Mouse (Mus musculus): ENCODE results near the gene Napa. TPM values are rescaled to one million over a fixed set of nuclear protein-coding genes. Genes with fewer than 3 reads are reported as not detected.

Napa gene
- polyA plus RNA-seq, 1 experiment from 2014 or later: 196 TPM

DNA sequence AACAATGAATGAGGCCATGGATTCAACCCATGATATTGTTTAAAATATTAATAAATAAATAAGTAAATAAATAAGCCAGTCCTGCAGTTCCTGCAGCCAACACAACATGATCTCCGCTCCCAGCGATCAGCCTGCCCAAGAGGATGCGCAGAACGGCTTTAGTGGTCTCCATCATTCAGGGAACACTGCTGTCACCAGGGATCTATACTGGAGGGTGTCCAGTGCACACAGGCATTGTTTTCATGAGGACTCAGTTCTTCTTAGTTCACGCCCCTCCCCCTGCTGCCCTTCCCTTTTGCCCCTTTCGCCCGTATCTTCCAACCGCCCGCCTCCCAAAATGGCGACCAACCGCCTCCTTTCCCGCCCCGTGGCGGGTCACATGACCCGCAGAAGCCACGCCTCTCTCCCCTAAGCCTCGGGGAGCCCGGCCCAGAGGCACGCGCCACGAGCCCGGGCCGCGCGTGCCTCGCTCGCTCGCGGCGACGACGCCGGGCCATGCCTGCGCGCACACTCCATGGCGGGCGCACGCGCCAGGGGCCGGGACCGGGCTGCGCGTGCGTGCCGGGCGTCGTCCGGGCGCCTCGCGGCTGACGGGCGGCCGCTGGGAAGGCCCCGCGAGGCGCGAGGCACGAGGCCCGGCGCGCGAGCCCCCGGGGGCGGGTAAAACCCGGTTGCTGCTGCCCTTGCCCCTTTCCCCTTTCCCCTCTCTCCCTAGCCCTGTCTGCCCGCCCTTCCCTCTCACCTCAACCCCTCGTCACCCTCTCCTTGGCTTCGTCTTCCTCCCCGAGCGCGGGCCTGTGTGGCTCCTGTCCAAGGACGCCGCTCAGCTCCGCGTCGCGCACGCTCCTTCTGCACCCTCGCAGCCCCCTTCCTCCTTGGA is 36.8 kb upstream of the Napa start, which contains the start of gene Zfp541:
Gene Zfp541, plus strand, starts transcription at position 596 of the 880 bp plus-strand sequence.
- Histone ChIP-seq H3K27me3 (peaks cover 47% of the 10 kb centered on the region), H3K4me1 (replicated peaks) (no peaks in the 10 kb centered on the region), H3K4me2 (replicated peaks) (peak within 1 kb of the TSS; percentile 30; the same call in 1 of the 2 replicates), H3K27ac (no peak within 1 kb of the TSS), H3K9ac (replicated peaks) (no peak within 1 kb of the TSS), H3K4me3 (replicated peaks) (0 out of 2 replicates have a peak within 1 kb of the TSS, but pooled peaks have one; percentile 9), H3K36me3 (no peaks in the 10 kb centered on the region), H3K9me3 (no peaks in the 10 kb centered on the region; the same call in 1 of the 2 replicates)
- WGBS: 54% methylated on average over 76 of the region's 80 CpGs
- peak; percentile 69; the same call in 1 of the 2 replicates for ATAC-seq

DNA sequence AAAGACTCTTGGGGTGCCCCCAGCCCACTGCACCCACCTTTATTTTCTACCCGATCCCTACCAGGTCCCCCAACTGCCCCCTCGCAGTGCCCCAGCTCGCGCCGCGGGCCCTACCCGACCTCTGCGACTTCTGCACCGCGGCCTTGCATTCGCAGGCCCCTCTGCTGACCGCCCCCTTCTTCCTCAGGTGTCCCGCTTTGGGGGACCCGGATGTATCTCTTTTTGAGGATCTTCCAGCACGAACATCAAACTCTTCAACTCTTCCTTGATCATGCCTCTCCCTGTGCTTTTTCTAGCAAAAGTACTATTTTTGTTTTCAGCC is 36.2 kb upstream of the Napa start:
- WGBS: 79% methylated on average over 15 of the region's 15 CpGs
- H3K9ac ChIP-seq (replicated peaks): no peak overlapping the region
- H3K27me3 ChIP-seq: peaks cover 47% of the 10 kb centered on the region
- ATAC-seq: no peak
- H3K9me3 ChIP-seq: no peaks in the 10 kb centered on the region; the same call in 1 of the 2 replicates
- H3K4me2 ChIP-seq (replicated peaks): no peak overlapping the region
- H3K4me3 ChIP-seq (replicated peaks): no peak overlapping the region
- no peaks in the 10 kb centered on the region for H3K4me1 ChIP-seq (replicated peaks)
- H3K27ac ChIP-seq: no peak overlapping the region
- no peaks in the 10 kb centered on the region for H3K36me3 ChIP-seq

DNA sequence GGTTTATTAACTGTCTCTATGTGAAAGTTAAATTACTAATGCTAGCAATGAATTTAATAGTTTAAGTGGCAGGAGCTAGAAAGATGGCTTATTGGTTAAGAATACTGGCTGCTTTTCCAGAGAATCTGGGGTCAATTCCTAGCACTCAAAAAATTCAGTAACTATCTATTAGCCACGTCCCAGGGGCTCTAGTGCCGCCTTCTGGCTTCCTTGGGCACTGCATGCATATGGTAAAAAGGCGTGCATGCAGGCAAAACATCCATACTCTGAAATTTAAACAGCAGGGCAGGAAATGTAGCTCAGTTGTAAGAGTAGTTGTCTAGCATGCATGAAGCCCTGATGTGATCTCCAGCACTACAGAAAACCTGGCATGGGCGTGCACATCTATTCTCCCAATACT is 34.8 kb upstream of the Napa start:
- Histone ChIP-seq H3K4me1 (replicated peaks) (no peaks in the 10 kb centered on the region), H3K4me2 (replicated peaks) (no peak overlapping the region), H3K27me3 (peaks cover 41% of the 10 kb centered on the region), H3K9ac (replicated peaks) (no peak overlapping the region), H3K27ac (no peak overlapping the region), H3K9me3 (no peaks in the 10 kb centered on the region; the same call in 1 of the 2 replicates), H3K36me3 (no peaks in the 10 kb centered on the region), H3K4me3 (replicated peaks) (no peak overlapping the region)
- WGBS: 26% methylated on average over 4 of the region's 4 CpGs
- ATAC-seq: no peak

DNA sequence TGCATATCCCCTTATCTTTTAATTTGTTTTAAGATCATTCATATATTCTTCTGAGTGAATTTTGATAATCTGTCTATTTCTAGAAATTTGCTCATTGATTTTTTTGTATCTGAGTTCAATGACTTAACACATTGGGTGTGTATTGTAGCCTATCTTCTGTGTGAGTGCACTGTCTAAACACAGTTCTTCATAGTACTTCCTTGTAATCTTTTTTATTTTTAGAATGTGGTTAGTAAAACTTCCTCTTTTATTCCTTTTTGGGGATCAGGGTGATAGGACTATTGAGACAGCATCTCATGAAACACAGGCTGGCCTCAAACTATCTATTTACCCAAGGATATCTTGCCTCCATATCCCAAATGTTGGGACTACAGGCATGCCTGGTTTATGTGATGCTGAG is 27.4 kb upstream of the Napa start:
- H3K27ac ChIP-seq: no peak overlapping the region
- no peak overlapping the region for H3K4me3 ChIP-seq (replicated peaks)
- no peaks in the 10 kb centered on the region for H3K36me3 ChIP-seq
- 0 out of 2 replicates have a peak, but pooled peaks cover 3% of the 10 kb centered on the region for H3K27me3 ChIP-seq
- no peak overlapping the region for H3K9ac ChIP-seq (replicated peaks)
- H3K4me1 ChIP-seq (replicated peaks): no peaks in the 10 kb centered on the region
- no peaks in the 10 kb centered on the region for H3K9me3 ChIP-seq
- H3K4me2 ChIP-seq (replicated peaks): no peak overlapping the region
- ATAC-seq: no peak

DNA sequence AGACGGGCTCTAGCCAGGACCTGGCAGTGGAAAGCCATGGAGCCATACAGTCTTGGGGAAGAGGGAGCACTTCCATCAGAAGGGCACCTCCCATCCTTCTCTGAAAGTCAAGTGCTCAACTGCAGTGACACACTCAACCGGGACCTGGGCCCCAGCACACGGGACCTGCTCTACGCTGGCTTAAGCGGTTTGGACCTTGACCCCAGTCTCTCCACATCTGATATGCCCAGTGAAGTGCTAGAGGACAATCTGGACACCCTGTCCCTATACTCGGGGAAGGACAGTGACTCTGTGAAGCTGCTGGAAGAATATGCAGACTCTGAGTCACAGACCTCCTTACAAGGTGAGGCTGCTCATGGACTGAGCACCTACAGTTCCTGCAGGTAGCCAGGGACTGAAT is 26.4 kb upstream of the Napa start:
- 85% methylated on average over 6 of the region's 6 CpGs for WGBS
- H3K4me1 ChIP-seq (replicated peaks): no peaks in the 10 kb centered on the region
- no peak for ATAC-seq
- 0 out of 2 replicates have a peak, but pooled peaks cover 3% of the 10 kb centered on the region for H3K27me3 ChIP-seq
- no peak overlapping the region for H3K4me2 ChIP-seq (replicated peaks)
- H3K4me3 ChIP-seq (replicated peaks): no peak overlapping the region
- H3K36me3 ChIP-seq: no peaks in the 10 kb centered on the region
- H3K9ac ChIP-seq (replicated peaks): no peak overlapping the region
- H3K9me3 ChIP-seq: no peaks in the 10 kb centered on the region
- no peak overlapping the region for H3K27ac ChIP-seq

DNA sequence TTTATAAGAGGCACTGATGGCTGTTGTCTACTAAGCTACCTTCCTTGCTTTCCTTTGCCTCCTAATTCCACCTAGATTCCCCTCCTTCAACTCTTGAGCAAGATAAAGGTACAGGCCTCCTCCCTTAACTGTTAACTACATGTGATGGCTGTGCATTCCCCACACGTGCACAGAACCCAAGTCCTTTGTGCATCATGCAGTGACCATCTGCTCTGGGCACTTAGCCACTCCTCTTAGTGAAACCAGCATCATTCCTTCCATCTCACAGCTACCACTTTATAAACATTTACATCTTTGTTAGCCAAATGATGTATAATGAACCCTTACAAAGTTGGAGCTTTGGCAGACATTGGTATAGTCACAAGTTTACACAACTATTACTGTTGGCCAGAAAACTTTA is 18.3 kb upstream of the Napa start:
- 76% methylated on average over 1 of the region's 1 CpGs for WGBS
- Histone ChIP-seq H3K4me1 (replicated peaks) (no peaks in the 10 kb centered on the region), H3K27me3 (peaks cover 6% of the 10 kb centered on the region; the same call in 1 of the 2 replicates), H3K4me3 (replicated peaks) (no peak overlapping the region), H3K9me3 (no peaks in the 10 kb centered on the region), H3K27ac (no peak overlapping the region), H3K36me3 (no peaks in the 10 kb centered on the region), H3K4me2 (replicated peaks) (no peak overlapping the region), H3K9ac (replicated peaks) (no peak overlapping the region)
- no peak for ATAC-seq

DNA sequence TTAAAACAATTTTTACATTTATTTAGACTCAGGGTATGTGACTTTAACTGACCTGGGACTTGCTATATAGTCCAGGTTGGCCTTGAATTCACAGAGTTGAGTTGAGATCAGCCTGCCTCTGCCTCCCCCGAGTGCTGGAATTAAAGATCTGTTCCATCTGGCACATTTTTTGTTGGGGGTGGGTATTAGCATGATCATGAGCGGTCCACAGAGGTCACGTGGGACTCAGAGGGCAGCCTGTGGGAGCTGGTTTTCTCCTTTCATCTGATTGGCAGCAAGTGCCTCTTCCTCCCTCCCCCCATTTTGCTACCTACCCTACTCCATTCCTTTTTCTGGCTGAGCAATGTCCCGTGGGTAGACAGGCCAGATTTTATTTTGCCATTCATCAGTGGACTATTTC is 17.7 kb upstream of the Napa start:
- H3K36me3 ChIP-seq: no peaks in the 10 kb centered on the region
- WGBS: 69% methylated on average over 4 of the region's 4 CpGs
- no peak overlapping the region for H3K4me3 ChIP-seq (replicated peaks)
- H3K4me1 ChIP-seq (replicated peaks): no peaks in the 10 kb centered on the region
- no peak overlapping the region for H3K4me2 ChIP-seq (replicated peaks)
- no peak for ATAC-seq
- H3K27ac ChIP-seq: no peak overlapping the region
- H3K9me3 ChIP-seq: no peaks in the 10 kb centered on the region
- H3K27me3 ChIP-seq: peaks cover 6% of the 10 kb centered on the region; the same call in 1 of the 2 replicates
- no peak overlapping the region for H3K9ac ChIP-seq (replicated peaks)

DNA sequence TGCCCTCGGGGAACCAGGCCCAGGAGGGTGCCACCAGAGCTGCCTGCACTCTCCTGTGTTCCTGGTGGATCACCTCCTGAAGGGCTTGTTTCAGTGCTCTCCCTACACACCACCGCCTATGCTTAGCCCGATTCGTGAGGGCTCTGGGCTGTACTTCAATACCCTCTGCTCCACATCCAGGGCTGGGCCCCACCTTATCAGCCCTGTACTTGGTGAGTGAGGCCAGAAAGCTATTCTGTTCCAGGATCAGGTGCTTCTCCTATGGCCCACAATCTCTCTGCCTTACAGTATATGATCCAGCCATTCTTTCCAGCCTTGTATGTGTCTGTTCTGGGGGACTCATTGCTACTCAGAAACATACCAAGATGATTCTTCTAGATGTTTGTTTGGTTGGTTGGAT is 14.9 kb upstream of the Napa start:
- WGBS: 58% methylated on average over 4 of the region's 4 CpGs

DNA sequence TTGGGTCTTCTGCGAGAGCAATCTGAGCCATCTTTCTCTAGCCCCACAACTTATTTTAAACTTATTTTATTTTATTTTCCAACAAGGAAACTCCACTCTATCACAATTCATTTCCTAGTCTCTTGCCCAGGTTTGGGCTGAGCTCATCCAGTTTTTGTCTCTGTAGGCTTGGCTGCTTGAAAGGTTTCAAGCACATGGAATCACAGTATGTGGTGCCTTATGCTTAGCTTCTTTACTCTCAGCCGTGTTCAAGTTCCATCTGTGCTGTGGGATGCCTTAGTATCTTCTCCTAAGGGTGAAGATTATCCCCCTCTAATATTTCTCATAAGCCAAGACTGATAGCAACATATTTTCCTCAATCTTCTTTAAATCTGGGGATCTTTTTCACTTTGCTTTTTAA is 10.7 kb upstream of the Napa start:
- Histone ChIP-seq H3K9me3 (no peaks in the 10 kb centered on the region), H3K4me2 (replicated peaks) (no peak overlapping the region), H3K4me3 (replicated peaks) (no peak overlapping the region), H3K36me3 (no peaks in the 10 kb centered on the region), H3K9ac (replicated peaks) (no peak overlapping the region), H3K4me1 (replicated peaks) (no peaks in the 10 kb centered on the region), H3K27ac (no peak overlapping the region), H3K27me3 (peaks cover 6% of the 10 kb centered on the region)
- no peak for ATAC-seq
- WGBS: 83% methylated on average over 2 of the region's 2 CpGs

More for the DNA sequence above, 14.9 kb upstream of the Napa start:
- Histone ChIP-seq H3K9me3 (no peaks in the 10 kb centered on the region), H3K4me1 (replicated peaks) (no peaks in the 10 kb centered on the region), H3K27me3 (peaks cover 6% of the 10 kb centered on the region; the same call in 1 of the 2 replicates), H3K36me3 (no peaks in the 10 kb centered on the region), H3K27ac (no peak overlapping the region), H3K4me3 (replicated peaks) (no peak overlapping the region), H3K4me2 (replicated peaks) (no peak overlapping the region), H3K9ac (replicated peaks) (no peak overlapping the region)
- ATAC-seq: no peak

DNA sequence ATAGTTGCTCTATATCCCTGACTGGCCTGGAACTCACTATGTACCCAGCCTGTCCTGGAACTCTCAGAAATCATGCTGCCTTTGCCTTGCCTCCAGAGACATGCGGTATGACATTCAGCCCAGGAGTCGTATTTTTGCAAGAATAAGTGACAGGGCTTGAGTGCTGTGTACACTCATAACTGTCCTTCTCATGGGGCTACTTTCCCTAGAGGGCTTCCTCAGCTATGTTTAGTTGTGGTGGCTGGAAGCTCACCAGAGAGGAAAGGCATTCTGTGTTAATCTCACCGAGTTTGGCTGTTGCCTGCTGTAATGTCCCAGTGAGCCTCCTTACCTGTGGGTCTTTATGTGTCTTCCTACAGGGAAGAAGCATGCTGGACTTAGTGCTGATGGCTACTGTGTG is 3.7 kb upstream of the Napa start:
- Histone ChIP-seq H3K9ac (replicated peaks) (no peak overlapping the region), H3K4me3 (replicated peaks) (no peak overlapping the region), H3K27me3 (peaks cover 11% of the 10 kb centered on the region; the same call in 1 of the 2 replicates), H3K27ac (no peak overlapping the region), H3K9me3 (no peaks in the 10 kb centered on the region), H3K4me2 (replicated peaks) (no peak overlapping the region), H3K36me3 (no peaks in the 10 kb centered on the region), H3K4me1 (replicated peaks) (peaks cover 11% of the 10 kb centered on the region)
- ATAC-seq: no peak
- 76% methylated on average over 3 of the region's 3 CpGs for WGBS

DNA sequence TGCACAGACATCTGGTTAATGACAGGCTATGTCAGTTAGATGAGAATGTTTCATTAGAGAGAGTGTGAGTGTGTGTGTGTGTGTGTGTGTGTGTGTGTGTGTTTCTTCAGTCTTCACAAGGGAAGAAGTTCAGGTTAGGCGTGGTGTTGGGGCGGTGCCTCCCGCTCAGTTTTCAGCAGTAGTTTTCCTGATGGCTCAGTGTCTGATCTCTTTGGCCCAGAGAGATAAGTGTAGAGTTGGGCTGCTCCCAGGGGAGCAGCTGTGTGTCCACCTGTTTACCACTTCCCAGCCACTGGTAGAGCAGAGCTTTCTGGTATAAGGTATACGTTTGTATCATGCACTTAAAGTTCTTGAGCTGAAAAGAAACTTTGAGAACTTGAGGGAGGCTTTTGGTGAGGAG is 1.6 kb downstream of the Napa start:
- peaks cover 9% of the 10 kb centered on the region; the same call in 1 of the 2 replicates for H3K27me3 ChIP-seq
- peaks cover 38% of the 10 kb centered on the region for H3K36me3 ChIP-seq
- peak overlapping the region; percentile 96 for H3K4me3 ChIP-seq (replicated peaks)
- H3K9ac ChIP-seq (replicated peaks): peak overlapping the region; percentile 100
- WGBS: 89% methylated on average over 4 of the region's 4 CpGs
- H3K4me2 ChIP-seq (replicated peaks): peak overlapping the region; percentile 96
- no peaks in the 10 kb centered on the region for H3K9me3 ChIP-seq
- ATAC-seq: no peak
- no peak overlapping the region for H3K27ac ChIP-seq
- H3K4me1 ChIP-seq (replicated peaks): peaks cover 61% of the 10 kb centered on the region

DNA sequence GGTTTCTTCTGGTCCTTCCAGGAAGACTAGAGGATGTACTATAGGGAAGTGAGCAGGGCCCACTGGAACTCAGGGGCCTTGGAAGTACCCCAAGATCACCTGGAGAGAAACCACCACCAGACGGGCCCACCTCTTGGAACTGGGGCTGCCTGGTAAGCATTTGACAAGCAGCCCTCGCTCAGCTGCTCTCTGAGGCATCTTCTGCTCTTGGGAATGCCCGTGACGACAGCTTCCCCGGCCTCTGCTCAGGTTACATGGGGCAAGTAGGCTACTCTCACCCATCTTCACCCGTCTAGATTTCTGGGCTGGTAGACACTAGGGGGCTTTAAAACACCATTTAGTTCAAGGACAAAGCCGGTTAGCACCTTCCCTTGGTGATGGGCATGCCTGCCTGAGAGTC is 2.8 kb downstream of the Napa start:
- Histone ChIP-seq H3K9ac (replicated peaks) (0 out of 2 replicates have a peak overlapping the region, but pooled peaks have one; percentile 4), H3K27ac (no peak overlapping the region), H3K4me1 (replicated peaks) (peaks cover 61% of the 10 kb centered on the region), H3K4me2 (replicated peaks) (no peak overlapping the region), H3K9me3 (no peaks in the 10 kb centered on the region), H3K36me3 (peaks cover 48% of the 10 kb centered on the region), H3K27me3 (no peaks in the 10 kb centered on the region), H3K4me3 (replicated peaks) (no peak overlapping the region)
- no peak for ATAC-seq
- WGBS: 84% methylated on average over 7 of the region's 7 CpGs
